Mouse (Mus musculus) hindlimb bud, embryonic 11.5 days (tissue): ENCODE data around the gene Slc40a1.

Experiments
- DNase-seq: peaks from one replicate; pipeline ENCODE4 v3.0.0-alpha.2; 2012; ENCODE audit warnings: low read depth, low spot score; ENCODE audit errors: extremely low spot score

Gene Slc40a1

GRCm38 (mm10) chr1:45926393-45926763 lies at the start of gene Slc40a1:
Gene Slc40a1 (minus strand): TSS chr1:45926523.
- no peak for DNase-seq

GRCm38 (mm10) chr1:45971314-45971713 lies 45.0 kb upstream of the Slc40a1 start:
- DNase-seq: no peak

GRCm38 (mm10) chr1:45948988-45949387 lies 22.7 kb upstream of the Slc40a1 start:
- DNase-seq: no peak

GRCm38 (mm10) chr1:45947843-45948242 lies 21.5 kb upstream of the Slc40a1 start:
- no peak for DNase-seq

- no peak for DNase-seq
Measured at GRCm38 (mm10) chr1:45931127-45931526, 4.8 kb upstream of the Slc40a1 start.

- DNase-seq: no peak
Measured at GRCm38 (mm10) chr1:45926911-45927310, 588 bp upstream of the Slc40a1 start.

GRCm38 (mm10) chr1:45925500-45926392 lies 577 bp downstream of the Slc40a1 start:
- DNase-seq: no peak

GRCm38 (mm10) chr1:45925131-45925499 lies 1.2 kb downstream of the Slc40a1 start:
- no peak for DNase-seq

- DNase-seq: no peak
Measured at GRCm38 (mm10) chr1:45924516-45924915, 1.8 kb downstream of the Slc40a1 start.

- no peak for DNase-seq
Measured at GRCm38 (mm10) chr1:45923306-45923705, 3.0 kb downstream of the Slc40a1 start.

- DNase-seq: no peak
Measured at GRCm38 (mm10) chr1:45920703-45921102, 5.6 kb downstream of the Slc40a1 start.

GRCm38 (mm10) chr1:45919752-45920151 lies 6.6 kb downstream of the Slc40a1 start:
- DNase-seq: no peak

- DNase-seq: no peak
Measured at GRCm38 (mm10) chr1:45917136-45917803, 9.1 kb downstream of the Slc40a1 start.

GRCm38 (mm10) chr1:45916174-45916573 lies 10.1 kb downstream of the Slc40a1 start:
- no peak for DNase-seq

- no peak for DNase-seq
Measured at GRCm38 (mm10) chr1:45914236-45914635, 12.1 kb downstream of the Slc40a1 start.

- no peak for DNase-seq
Measured at GRCm38 (mm10) chr1:45905107-45905821, 21.1 kb downstream of the Slc40a1 start.

GRCm38 (mm10) chr1:45904161-45904560 lies 22.2 kb downstream of the Slc40a1 start:
- no peak for DNase-seq

- no peak for DNase-seq
Measured at GRCm38 (mm10) chr1:45898044-45898443, 28.3 kb downstream of the Slc40a1 start.

GRCm38 (mm10) chr1:45894168-45894912 lies 32.0 kb downstream of the Slc40a1 start:
- DNase-seq: no peak

- DNase-seq: no peak
Measured at GRCm38 (mm10) chr1:45891986-45892385, 34.3 kb downstream of the Slc40a1 start.

- no peak for DNase-seq
Measured at GRCm38 (mm10) chr1:45890173-45890572, 36.1 kb downstream of the Slc40a1 start, which contains the start of gene Gm5269. Gene Gm5269 (minus strand): TSS chr1:45890273.
